Mouse (Mus musculus) thymus, postnatal 25 days (tissue): Measurements from ENCODE around the gene Furin.

Experiments
- DNase-seq: peaks from one replicate; pipeline ENCODE4 v3.0.0; 2022

The Furin gene

GRCm38 (mm10) chr7:80339793-80340628 lies 65.2 kb downstream of the Furin start:
- DNase-seq = peak; percentile 99

GRCm38 (mm10) chr7:80339371-80339770 lies 65.9 kb downstream of the Furin start:
- DNase-seq = peak; percentile 45
